Mouse (Mus musculus): ENCODE data around the gene Akap8l. TPM values are rescaled to one million over a fixed set of nuclear protein-coding genes. Genes with fewer than 3 reads are reported as not detected.
A peak's percentile ranks its signal among the peaks of the same experiment; 100 is the strongest.

Akap8l gene
- polyA plus RNA-seq, 1 experiment, result 83.7 TPM

DNA sequence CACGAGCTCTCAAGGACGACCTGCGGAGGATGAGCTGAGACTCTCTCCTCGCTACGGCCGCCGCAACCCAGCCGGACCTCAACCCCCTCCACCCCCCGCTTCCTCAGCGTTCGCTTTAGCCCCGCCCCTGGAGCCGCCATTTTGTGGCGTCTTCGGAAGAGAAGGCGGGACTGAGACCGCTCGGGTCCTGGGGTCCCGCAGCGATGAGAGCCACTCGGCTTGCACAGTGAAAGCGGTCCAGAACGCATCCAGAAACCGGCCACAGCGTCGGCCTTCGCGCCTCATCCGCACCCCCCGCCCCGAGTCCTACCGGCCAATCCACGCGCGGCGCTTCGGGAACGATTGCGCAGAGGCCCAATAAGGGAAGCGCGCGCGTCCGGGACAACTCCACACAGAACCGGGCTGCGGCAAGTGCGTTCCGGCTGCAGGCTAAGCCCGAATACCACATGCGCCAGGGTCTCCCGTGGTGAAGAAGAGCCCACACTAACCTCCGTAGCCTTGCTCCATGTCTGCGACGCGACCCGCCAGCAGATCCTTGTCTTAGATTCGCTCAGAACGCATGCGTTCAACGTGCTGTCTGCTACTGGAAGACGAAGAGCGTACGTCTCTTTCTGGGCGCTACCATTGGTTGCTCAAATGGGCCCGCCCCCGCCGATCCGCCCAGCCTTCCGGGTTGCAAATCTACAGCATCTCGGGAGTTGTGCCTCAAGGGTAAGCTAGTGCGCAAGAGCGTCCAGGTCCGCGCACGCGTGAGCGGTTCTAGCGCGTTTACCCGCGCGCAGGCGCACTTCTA is 29.6 kb downstream of the Akap8l start, which contains the start of gene Akap8:
Akap8 (minus strand) TSS at position 642 of the 793 bp plus-strand sequence.
- H3K36me3 ChIP-seq (ENCODE audit: control insufficient read depth, insufficient read depth, low read length), result peaks cover 24% of the 10 kb centered on the region
- H3K27me3 ChIP-seq (ENCODE audit: control insufficient read depth, insufficient read depth, low read length), result no peaks in the 10 kb centered on the region
- TF ChIP-seq POLR2A (IDR thresholded peaks at IDR 0.05; ENCODE audit: low read depth, low read length) (peak; percentile 27; the same call in 1 of the 2 replicates), CTCF (IDR thresholded peaks at IDR 0.05; ENCODE audit: extremely low read depth, insufficient read length, insufficient replicate concordance, low read depth, low read length) (no peak)
- under 1% methylated on average over 83 of the region's 83 CpGs for WGBS
- peak within 1 kb of the TSS; percentile 90 for H3K4me3 ChIP-seq (ENCODE audit: low read depth, low read length)
- H3K4me1 ChIP-seq (ENCODE audit: control insufficient read depth, insufficient read depth, insufficient read length, low read length), result peaks cover 1% of the 10 kb centered on the region; the same call in 1 of the 2 replicates
- H3K27ac ChIP-seq (ENCODE audit: insufficient read depth, low read depth, low read length), result peak within 1 kb of the TSS; percentile 89

DNA sequence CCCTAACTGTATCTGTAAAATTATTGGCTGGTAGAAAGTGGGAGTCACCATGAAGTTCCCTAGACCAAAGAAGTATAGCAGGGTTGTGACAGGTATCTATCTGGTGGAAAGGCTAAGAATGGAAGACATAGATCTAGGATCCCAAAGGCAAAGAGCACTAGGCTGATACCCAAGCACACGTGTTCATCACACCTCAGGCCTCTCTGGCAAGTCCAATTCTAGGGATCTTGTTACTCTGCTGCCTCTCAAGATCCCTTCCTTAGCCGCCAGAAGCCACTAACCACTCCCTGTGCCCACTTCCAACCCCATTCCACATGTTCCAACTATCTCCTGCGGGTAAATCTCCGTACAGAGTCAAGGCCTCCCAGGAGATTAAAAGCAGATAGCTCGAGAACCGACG is 30.5 kb downstream of the Akap8l start:
- H3K27me3 ChIP-seq (ENCODE audit: control insufficient read depth, insufficient read depth, low read length), result no peaks in the 10 kb centered on the region
- peak overlapping the region; percentile 90 for H3K4me3 ChIP-seq (ENCODE audit: low read depth, low read length)
- peaks cover 31% of the 10 kb centered on the region for H3K36me3 ChIP-seq (ENCODE audit: control insufficient read depth, insufficient read depth, low read length)
- TF ChIP-seq CTCF (IDR thresholded peaks at IDR 0.05; ENCODE audit: extremely low read depth, insufficient read length, insufficient replicate concordance, low read depth, low read length), result no peak
- no peak for TF ChIP-seq POLR2A (IDR thresholded peaks at IDR 0.05; ENCODE audit: low read depth, low read length)
- under 1% methylated on average over 7 of the region's 7 CpGs for WGBS
- H3K4me1 ChIP-seq (ENCODE audit: control insufficient read depth, insufficient read depth, insufficient read length, low read length), result peaks cover 1% of the 10 kb centered on the region; the same call in 1 of the 2 replicates
- H3K27ac ChIP-seq (ENCODE audit: insufficient read depth, low read depth, low read length), result peak overlapping the region; percentile 48

DNA sequence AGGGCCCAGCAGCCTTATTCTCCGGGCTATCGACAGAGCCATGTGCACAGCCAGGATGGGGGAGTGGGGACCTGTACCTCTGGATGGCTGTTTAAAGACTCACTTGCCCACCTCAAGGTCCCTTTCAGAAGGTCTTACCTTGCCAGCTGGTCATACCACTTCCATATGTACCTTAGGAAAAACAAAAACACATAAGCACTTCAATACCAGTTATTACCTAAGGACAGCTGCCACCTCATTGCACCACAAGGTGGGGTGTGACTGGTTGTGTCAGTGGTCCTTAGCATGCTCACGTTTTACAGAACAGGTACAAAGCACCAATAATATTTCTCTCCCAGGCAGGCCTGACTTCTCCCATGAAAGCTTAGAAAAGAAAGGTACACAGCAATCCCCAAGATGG is 32.7 kb downstream of the Akap8l start:
- H3K27me3 ChIP-seq (ENCODE audit: control insufficient read depth, insufficient read depth, low read length), result no peaks in the 10 kb centered on the region
- peaks cover 1% of the 10 kb centered on the region; the same call in 1 of the 2 replicates for H3K4me1 ChIP-seq (ENCODE audit: control insufficient read depth, insufficient read depth, insufficient read length, low read length)
- peaks cover 48% of the 10 kb centered on the region for H3K36me3 ChIP-seq (ENCODE audit: control insufficient read depth, insufficient read depth, low read length)
- WGBS, result 76% methylated on average over 3 of the region's 3 CpGs
- TF ChIP-seq CTCF (IDR thresholded peaks at IDR 0.05; ENCODE audit: extremely low read depth, insufficient read length, insufficient replicate concordance, low read depth, low read length) (no peak), POLR2A (IDR thresholded peaks at IDR 0.05; ENCODE audit: low read depth, low read length) (no peak)
- no peak overlapping the region for H3K27ac ChIP-seq (ENCODE audit: insufficient read depth, low read depth, low read length)
- H3K4me3 ChIP-seq (ENCODE audit: low read depth, low read length), result no peak overlapping the region

DNA sequence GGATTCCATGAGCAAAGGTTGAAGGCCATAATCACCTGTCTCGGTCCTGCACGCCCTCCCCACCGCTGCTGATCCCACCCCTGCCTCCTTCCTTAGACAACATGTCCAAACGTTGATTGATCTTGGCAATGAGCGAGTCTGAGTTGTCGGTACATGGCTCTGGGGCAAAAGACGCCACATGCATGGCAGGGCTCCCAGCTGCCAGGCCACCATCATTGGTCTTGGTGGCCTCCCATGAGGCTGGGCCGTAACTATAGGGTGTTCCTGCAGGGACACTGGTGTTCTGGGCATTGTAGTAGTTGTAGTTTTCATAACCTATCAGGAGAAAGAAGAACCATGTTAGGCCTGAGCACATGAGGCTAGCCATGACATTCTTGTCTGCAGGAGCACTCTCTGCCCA is 33.4 kb downstream of the Akap8l start:
- Histone ChIP-seq H3K27me3 (ENCODE audit: control insufficient read depth, insufficient read depth, low read length) (no peaks in the 10 kb centered on the region), H3K36me3 (ENCODE audit: control insufficient read depth, insufficient read depth, low read length) (peaks cover 54% of the 10 kb centered on the region), H3K4me3 (ENCODE audit: low read depth, low read length) (no peak overlapping the region), H3K4me1 (ENCODE audit: control insufficient read depth, insufficient read depth, insufficient read length, low read length) (peaks cover 1% of the 10 kb centered on the region; the same call in 1 of the 2 replicates), H3K27ac (ENCODE audit: insufficient read depth, low read depth, low read length) (no peak overlapping the region)
- TF ChIP-seq POLR2A (IDR thresholded peaks at IDR 0.05; ENCODE audit: low read depth, low read length) (no peak), CTCF (IDR thresholded peaks at IDR 0.05; ENCODE audit: extremely low read depth, insufficient read length, insufficient replicate concordance, low read depth, low read length) (no peak)
- 89% methylated on average over 8 of the region's 8 CpGs for WGBS

DNA sequence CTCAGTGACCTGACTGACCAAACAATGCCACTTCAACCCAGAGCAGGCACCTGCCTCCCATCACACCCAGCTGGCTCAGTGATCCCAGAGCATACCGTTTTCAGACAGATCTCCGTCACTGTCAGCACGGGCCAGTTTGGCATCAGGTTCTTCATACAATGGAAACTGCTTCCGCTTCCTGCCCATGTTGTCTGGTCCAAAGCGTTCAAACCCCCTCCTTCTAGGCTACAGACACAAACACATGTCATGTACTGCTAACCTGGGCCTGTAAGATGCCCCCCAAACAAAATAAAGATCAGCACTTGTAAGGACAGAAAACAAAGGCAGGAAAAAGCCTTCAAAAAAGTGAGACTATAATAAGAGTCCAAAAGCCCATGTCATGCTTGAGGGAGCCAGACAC is 34.8 kb downstream of the Akap8l start:
- TF ChIP-seq CTCF (IDR thresholded peaks at IDR 0.05; ENCODE audit: extremely low read depth, insufficient read length, insufficient replicate concordance, low read depth, low read length) (no peak), POLR2A (IDR thresholded peaks at IDR 0.05; ENCODE audit: low read depth, low read length) (no peak)
- Histone ChIP-seq H3K27me3 (ENCODE audit: control insufficient read depth, insufficient read depth, low read length) (no peaks in the 10 kb centered on the region), H3K4me1 (ENCODE audit: control insufficient read depth, insufficient read depth, insufficient read length, low read length) (0 out of 2 replicates have a peak, but pooled peaks cover 1% of the 10 kb centered on the region), H3K4me3 (ENCODE audit: low read depth, low read length) (no peak overlapping the region), H3K27ac (ENCODE audit: insufficient read depth, low read depth, low read length) (no peak overlapping the region), H3K36me3 (ENCODE audit: control insufficient read depth, insufficient read depth, low read length) (peaks cover 67% of the 10 kb centered on the region)
- WGBS, result 93% methylated on average over 5 of the region's 5 CpGs

DNA sequence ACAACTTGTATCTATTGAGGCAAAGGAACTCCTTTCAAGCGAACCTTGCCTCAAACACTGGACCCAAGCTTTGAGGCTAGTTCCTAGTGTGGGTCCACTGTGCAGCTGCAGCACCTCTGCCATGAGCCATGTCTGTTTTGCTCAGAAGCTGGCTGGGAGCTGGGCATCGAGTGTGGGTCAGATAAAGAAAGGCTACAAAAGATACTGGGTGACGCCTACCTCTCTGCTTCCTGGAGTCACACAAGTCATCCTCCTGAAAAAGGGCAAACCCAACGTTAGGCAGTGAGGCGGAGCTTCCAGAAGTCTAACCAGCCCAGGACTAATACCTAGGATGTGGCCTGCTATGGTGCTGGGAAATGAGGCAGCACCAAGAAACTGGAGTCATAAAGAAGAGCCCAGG is 36.5 kb downstream of the Akap8l start:
- WGBS, result 69% methylated on average over 5 of the region's 5 CpGs
- TF ChIP-seq CTCF (IDR thresholded peaks at IDR 0.05; ENCODE audit: extremely low read depth, insufficient read length, insufficient replicate concordance, low read depth, low read length), result no peak
- TF ChIP-seq POLR2A (IDR thresholded peaks at IDR 0.05; ENCODE audit: low read depth, low read length), result no peak

DNA sequence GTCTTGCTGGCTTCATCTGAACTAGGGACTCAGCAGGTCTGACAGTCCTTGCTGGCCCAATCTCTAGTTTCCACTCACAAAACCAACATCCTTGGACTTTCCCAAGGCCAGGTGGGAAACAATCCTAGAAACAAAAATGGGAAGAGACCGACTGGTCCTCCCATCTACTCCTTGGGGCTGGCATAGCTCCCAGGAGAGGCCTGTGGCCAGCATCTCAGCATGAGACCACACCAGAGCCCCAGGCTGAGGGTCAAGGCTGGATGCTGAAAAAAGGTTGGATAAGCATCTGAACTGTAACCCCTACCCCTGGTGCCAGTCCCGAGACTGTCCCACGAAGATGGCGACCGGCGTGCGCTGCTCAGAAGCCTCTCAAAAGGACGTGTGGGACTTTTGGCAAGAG is 37.6 kb downstream of the Akap8l start:
- Histone ChIP-seq H3K27me3 (ENCODE audit: control insufficient read depth, insufficient read depth, low read length) (no peaks in the 10 kb centered on the region), H3K27ac (ENCODE audit: insufficient read depth, low read depth, low read length) (no peak overlapping the region), H3K36me3 (ENCODE audit: control insufficient read depth, insufficient read depth, low read length) (peaks cover 91% of the 10 kb centered on the region), H3K4me3 (ENCODE audit: low read depth, low read length) (no peak overlapping the region), H3K4me1 (ENCODE audit: control insufficient read depth, insufficient read depth, insufficient read length, low read length) (no peaks in the 10 kb centered on the region)
- no peak for TF ChIP-seq CTCF (IDR thresholded peaks at IDR 0.05; ENCODE audit: extremely low read depth, insufficient read length, insufficient replicate concordance, low read depth, low read length)
- no peak for TF ChIP-seq POLR2A (IDR thresholded peaks at IDR 0.05; ENCODE audit: low read depth, low read length)
- 95% methylated on average over 8 of the region's 8 CpGs for WGBS

More for the DNA sequence above, 36.5 kb downstream of the Akap8l start:
- no peak overlapping the region for H3K4me3 ChIP-seq (ENCODE audit: low read depth, low read length)
- no peaks in the 10 kb centered on the region for H3K4me1 ChIP-seq (ENCODE audit: control insufficient read depth, insufficient read depth, insufficient read length, low read length)
- H3K27ac ChIP-seq (ENCODE audit: insufficient read depth, low read depth, low read length), result no peak overlapping the region
- H3K27me3 ChIP-seq (ENCODE audit: control insufficient read depth, insufficient read depth, low read length), result no peaks in the 10 kb centered on the region
- peaks cover 83% of the 10 kb centered on the region for H3K36me3 ChIP-seq (ENCODE audit: control insufficient read depth, insufficient read depth, low read length)

All from small intestine, adult 2 months (tissue).